Mouse (Mus musculus) forebrain, embryonic 16.5 days (tissue): ENCODE results near the gene Cir1. TPM values are rescaled to one million over a fixed set of nuclear protein-coding genes. Genes with fewer than 3 reads are reported as not detected.
A peak's percentile ranks its signal among the peaks of the same experiment; 100 is the strongest.

Experiments used
- ATAC-seq: fragments of 200-750 bp; cut with Nextera tagmentation; 2 replicates; pipeline ENCODE4 v1.8.0; 2017; ENCODE audit warnings: mild to moderate bottlenecking, moderate library complexity
- H3K27ac ChIP-seq: fragments of 300-500 bp; sonication (generic); 2 replicates; pipeline ENCODE4 v1.5.1; 2014; ENCODE audit warnings: low read length, control low read depth
- H3K27me3 ChIP-seq: fragments of 300-500 bp; sonication (generic); replicated peaks from 2 replicates; pipeline ENCODE4 v1.6.1; 2014; ENCODE audit warnings: low read length; ENCODE audit not compliant: control insufficient read depth, insufficient read depth
- H3K36me3 ChIP-seq: fragments of 300-500 bp; sonication (generic); 2 replicates; pipeline ENCODE4 v1.6.1; 2014; ENCODE audit not compliant: control insufficient read depth, insufficient read depth
- H3K4me1 ChIP-seq: fragments of 300-500 bp; sonication (generic); replicated peaks from 2 replicates; pipeline ENCODE4 v1.6.1; 2014; ENCODE audit warnings: low read length; ENCODE audit not compliant: control insufficient read depth, insufficient read depth
- H3K4me2 ChIP-seq: fragments of 300-500 bp; sonication (generic); 2 replicates; pipeline ENCODE4 v1.6.1; 2014; ENCODE audit warnings: mild to moderate bottlenecking, low read length, control low read depth
- H3K4me3 ChIP-seq: fragments of 300-500 bp; sonication (generic); replicated peaks from 2 replicates; pipeline ENCODE4 v1.5.1; 2014; ENCODE audit warnings: mild to moderate bottlenecking, low read length, control low read depth
- H3K9ac ChIP-seq: fragments of 300-500 bp; sonication (generic); replicated peaks from 2 replicates; pipeline ENCODE4 v1.6.1; 2014; ENCODE audit warnings: low read depth, low read length, control low read depth
- H3K9me3 ChIP-seq: fragments of 300-500 bp; sonication (generic); 2 replicates; pipeline ENCODE4 v1.6.1; 2016; ENCODE audit warnings: low read length; ENCODE audit not compliant: control insufficient read depth
- whole genome bisulfite sequencing: fragments of 180-500 bp; shearing (Covaris S2); extraction: QIAGEN DNeasy Blood & Tissue Kit; methylation state at CpG from one replicate; pipeline ENCODE4 v1.1.7; 2014; 5-methylcytosine and 5-hydroxymethylcytosine counted together
- polyA plus RNA-seq: library from polyadenylated mRNA; unstranded; fragments of >200 nt; fragmentation: Nextera tagmentation; extraction: Ambion mirVana; gene quantifications from 2 replicates; pipeline ENCODE4 v1.2.1, GENCODE M21; 2015

Cir1 gene
- polyA plus RNA-seq, 1 experiment from 2014 or later, result 24.6 TPM

DNA sequence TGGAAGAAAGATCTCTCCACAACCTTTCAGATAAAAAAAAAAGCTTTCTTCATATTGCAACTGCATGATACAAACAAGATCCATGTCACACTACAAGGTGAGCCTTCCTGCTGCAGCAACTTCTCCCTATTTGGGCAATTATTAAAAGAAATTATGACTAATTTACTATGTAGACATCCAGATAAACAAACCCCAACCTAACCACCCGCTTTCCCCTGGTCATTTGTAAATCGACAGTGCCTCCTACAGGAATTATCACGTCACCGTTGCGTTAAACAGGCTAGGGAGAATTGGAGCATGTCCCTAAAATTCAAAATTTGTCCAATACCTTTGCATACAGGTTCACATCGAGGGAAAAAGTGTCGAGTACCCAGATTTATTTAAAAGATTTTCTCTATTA is 30.8 kb downstream of the Cir1 start:
- ATAC-seq, result no peak
- 5% methylated on average over 7 of the region's 7 CpGs for WGBS
- Histone ChIP-seq H3K4me2 (peak overlapping the region; percentile 38; the same call in 1 of the 2 replicates), H3K9ac (no peak overlapping the region), H3K36me3 (no peaks in the 10 kb centered on the region), H3K27me3 (peaks cover 10% of the 10 kb centered on the region; the same call in 1 of the 2 replicates), H3K27ac (no peak overlapping the region), H3K4me1 (peaks cover 18% of the 10 kb centered on the region), H3K9me3 (no peaks in the 10 kb centered on the region), H3K4me3 (no peak overlapping the region)

DNA sequence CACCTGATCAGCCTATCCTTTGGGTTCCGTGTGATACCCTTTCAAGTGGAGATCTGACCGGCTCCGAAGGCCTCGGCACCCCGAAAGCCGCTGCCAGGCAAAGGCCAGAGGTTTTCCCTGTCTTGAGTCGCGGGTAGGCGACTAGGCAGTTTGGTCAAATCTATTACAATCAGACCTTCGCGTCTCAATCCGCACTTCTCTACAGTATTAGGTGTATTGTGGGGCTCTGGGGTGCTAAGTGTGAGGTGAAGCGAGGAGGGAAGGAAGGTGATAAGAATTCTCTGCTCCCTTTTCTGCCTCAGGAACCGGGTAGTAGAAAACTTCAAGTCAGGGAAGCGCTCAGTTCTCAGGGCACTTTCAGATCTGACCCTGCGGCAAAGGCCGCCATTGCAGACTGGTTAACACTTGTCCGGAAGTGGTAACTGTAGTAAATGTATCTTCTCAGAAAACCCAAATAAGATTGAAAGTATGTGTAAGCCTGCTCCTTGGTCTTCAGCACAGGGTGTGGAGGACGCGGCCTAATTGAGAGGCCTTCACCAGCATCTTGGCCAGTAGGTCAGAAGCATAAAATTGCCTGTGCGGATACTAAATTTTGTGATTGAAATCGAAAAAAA is 31.3 kb downstream of the Cir1 start:
- ATAC-seq, result no peak
- peak overlapping the region; percentile 16; the same call in 1 of the 2 replicates for H3K4me3 ChIP-seq

GRCm38 (mm10) chr2:73280356-73281047 is 32.0 kb downstream of the Cir1 start:
- Histone ChIP-seq H3K4me3 (peak overlapping the region; percentile 16), H3K36me3 (no peaks in the 10 kb centered on the region), H3K9ac (peak overlapping the region; percentile 20), H3K4me1 (peaks cover 18% of the 10 kb centered on the region), H3K27ac (peak overlapping the region; percentile 25), H3K9me3 (no peaks in the 10 kb centered on the region), H3K4me2 (peak overlapping the region; percentile 38), H3K27me3 (peaks cover 10% of the 10 kb centered on the region; the same call in 1 of the 2 replicates)
- WGBS, result 3% methylated on average over 33 of the region's 33 CpGs
- ATAC-seq, result no peak

More for the DNA sequence above, 31.3 kb downstream of the Cir1 start:
- Histone ChIP-seq H3K36me3 (no peaks in the 10 kb centered on the region), H3K9me3 (no peaks in the 10 kb centered on the region), H3K27ac (peak overlapping the region; percentile 25; the same call in 1 of the 2 replicates), H3K4me2 (peak overlapping the region; percentile 38), H3K27me3 (peaks cover 10% of the 10 kb centered on the region; the same call in 1 of the 2 replicates), H3K9ac (peak overlapping the region; percentile 20), H3K4me1 (peaks cover 18% of the 10 kb centered on the region)
- WGBS, result 15% methylated on average over 22 of the region's 22 CpGs

DNA sequence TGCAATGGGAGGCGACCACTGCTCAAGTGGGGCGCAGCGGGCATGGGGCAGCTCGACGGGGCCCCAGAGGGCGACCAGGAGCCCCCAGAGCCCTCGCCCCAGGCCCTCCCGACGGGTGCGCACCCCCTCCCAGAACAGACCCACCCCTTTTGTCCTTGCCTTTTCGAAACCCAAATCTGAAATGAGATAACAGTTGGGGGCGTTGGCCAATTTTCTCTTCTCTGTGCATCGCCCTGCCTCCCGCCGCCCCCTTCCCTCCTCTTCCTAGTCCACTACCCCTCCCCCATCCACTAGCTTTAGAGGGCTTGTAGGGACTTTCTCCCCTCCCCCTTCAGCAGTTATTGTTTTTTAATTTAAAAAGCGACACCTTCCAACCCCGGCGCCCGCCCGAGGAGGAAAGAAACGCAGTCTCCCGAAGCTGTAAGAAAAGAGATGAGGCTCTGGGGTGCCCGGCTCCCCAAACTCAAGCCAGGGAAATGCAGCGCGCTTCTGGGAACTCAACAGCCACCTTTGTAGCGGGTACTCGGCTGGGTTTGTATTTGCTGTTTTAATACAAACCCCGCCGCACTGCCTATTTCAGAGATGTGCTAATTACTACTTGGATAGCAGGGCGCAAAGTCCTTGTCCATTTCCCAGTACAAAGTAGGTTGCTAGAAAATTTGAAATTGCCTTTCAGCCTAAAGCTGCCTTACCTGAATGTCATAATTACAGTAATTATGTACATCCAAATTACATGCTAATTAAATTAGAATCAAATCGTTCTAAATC is 33.0 kb downstream of the Cir1 start:
- Histone ChIP-seq H3K4me1 (peaks cover 19% of the 10 kb centered on the region), H3K36me3 (no peaks in the 10 kb centered on the region), H3K9ac (peak overlapping the region; percentile 42), H3K4me3 (peak overlapping the region; percentile 29), H3K27ac (peak overlapping the region; percentile 83), H3K4me2 (peak overlapping the region; percentile 44), H3K9me3 (no peaks in the 10 kb centered on the region), H3K27me3 (peaks cover 10% of the 10 kb centered on the region; the same call in 1 of the 2 replicates)
- under 1% methylated on average over 31 of the region's 31 CpGs for WGBS
- no peak for ATAC-seq

GRCm38 (mm10) chr2:73278869-73279268 is 33.6 kb downstream of the Cir1 start:
- peak; percentile 34 for ATAC-seq
- Histone ChIP-seq H3K4me3 (peak overlapping the region; percentile 29), H3K27ac (peak overlapping the region; percentile 83), H3K36me3 (no peaks in the 10 kb centered on the region), H3K27me3 (peaks cover 10% of the 10 kb centered on the region; the same call in 1 of the 2 replicates), H3K9ac (peak overlapping the region; percentile 42), H3K4me1 (peaks cover 25% of the 10 kb centered on the region), H3K4me2 (peak overlapping the region; percentile 44), H3K9me3 (no peaks in the 10 kb centered on the region)
- WGBS, result under 1% methylated on average over 17 of the region's 17 CpGs

- no peaks in the 10 kb centered on the region for H3K9me3 ChIP-seq
- peak overlapping the region; percentile 53 for H3K9ac ChIP-seq
- H3K27me3 ChIP-seq, result peaks cover 10% of the 10 kb centered on the region; the same call in 1 of the 2 replicates
- WGBS, result 2% methylated on average over 20 of the region's 20 CpGs
- H3K4me2 ChIP-seq, result peak overlapping the region; percentile 44
- peaks cover 31% of the 10 kb centered on the region for H3K4me1 ChIP-seq
- peak overlapping the region; percentile 31 for H3K4me3 ChIP-seq
- peak overlapping the region; percentile 85 for H3K27ac ChIP-seq
- ATAC-seq, result peak; percentile 73
- no peaks in the 10 kb centered on the region for H3K36me3 ChIP-seq
Observed at GRCm38 (mm10) chr2:73278131-73278854, 34.2 kb downstream of the Cir1 start.

DNA sequence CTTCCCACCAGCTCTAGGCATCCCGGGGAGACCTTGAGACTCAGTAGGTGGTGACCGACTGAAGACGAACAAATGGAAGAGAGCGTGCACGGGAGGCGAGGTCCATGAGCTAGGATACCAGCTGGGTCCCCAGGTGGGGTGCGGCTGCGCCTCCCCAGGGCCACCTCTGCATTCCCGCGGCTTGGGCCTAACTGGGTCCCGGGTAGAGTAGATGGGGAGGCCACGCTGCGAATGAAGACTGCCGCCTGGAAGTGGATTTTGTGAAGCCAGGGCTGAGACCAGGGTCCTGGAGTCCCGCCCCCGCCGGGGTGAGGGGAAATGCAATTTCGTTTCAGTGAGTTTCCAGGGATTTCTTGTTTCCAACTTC is 34.8 kb downstream of the Cir1 start:
- Histone ChIP-seq H3K4me3 (peak overlapping the region; percentile 31), H3K9ac (peak overlapping the region; percentile 53), H3K27me3 (peaks cover 10% of the 10 kb centered on the region; the same call in 1 of the 2 replicates), H3K9me3 (no peaks in the 10 kb centered on the region), H3K27ac (peak overlapping the region; percentile 85), H3K4me1 (peaks cover 34% of the 10 kb centered on the region), H3K36me3 (no peaks in the 10 kb centered on the region), H3K4me2 (peak overlapping the region; percentile 36)
- 1% methylated on average over 18 of the region's 18 CpGs for WGBS
- no peak for ATAC-seq

DNA sequence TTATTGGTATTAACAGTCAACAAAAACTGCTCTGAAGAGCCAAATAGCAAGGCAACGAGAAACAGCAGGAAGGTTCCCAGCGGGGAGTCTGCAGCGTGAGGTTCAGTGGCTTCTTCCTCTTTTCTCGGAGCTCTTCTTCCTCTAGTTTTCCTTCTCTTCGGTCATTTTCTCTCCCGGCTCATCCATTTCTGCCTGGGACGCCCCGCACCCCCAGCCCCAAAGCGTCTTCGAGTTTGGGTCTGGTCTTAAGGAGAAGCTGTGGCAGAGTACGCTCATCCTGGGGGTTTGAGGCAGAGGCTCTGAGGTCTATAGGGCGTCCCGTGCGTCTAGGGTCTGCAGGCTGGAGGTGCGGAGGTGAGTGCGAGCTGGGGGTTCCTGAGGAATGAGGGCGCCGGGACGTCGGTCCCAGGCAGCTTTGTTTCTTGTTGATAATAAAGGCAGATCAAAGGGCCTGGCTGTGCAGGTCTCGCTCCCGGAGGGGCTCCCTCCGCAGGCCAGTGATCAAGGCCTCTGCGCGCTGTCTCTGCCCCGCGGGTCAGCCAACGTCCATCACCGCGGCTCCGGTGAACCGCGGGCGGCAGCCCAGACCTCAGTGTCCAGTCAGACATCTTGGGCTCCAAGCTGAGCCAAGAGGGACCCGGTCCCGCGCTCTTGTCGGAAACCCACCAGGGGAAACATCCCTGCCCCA is 35.3 kb downstream of the Cir1 start:
- Histone ChIP-seq H3K9ac (peak overlapping the region; percentile 53), H3K27me3 (peaks cover 10% of the 10 kb centered on the region; the same call in 1 of the 2 replicates), H3K36me3 (no peaks in the 10 kb centered on the region), H3K9me3 (no peaks in the 10 kb centered on the region), H3K4me3 (peak overlapping the region; percentile 31), H3K27ac (peak overlapping the region; percentile 85), H3K4me1 (peaks cover 34% of the 10 kb centered on the region), H3K4me2 (peak overlapping the region; percentile 36)
- WGBS, result 1% methylated on average over 38 of the region's 38 CpGs
- ATAC-seq, result no peak
